Mouse (Mus musculus): Measurements from ENCODE around the gene Rhox4e.
"Not testable (repeated sequence)": the region's sequence is repeated elsewhere in the genome, so short reads cannot be mapped to it uniquely, and the experiment has no call there.

The Rhox4e gene

DNA sequence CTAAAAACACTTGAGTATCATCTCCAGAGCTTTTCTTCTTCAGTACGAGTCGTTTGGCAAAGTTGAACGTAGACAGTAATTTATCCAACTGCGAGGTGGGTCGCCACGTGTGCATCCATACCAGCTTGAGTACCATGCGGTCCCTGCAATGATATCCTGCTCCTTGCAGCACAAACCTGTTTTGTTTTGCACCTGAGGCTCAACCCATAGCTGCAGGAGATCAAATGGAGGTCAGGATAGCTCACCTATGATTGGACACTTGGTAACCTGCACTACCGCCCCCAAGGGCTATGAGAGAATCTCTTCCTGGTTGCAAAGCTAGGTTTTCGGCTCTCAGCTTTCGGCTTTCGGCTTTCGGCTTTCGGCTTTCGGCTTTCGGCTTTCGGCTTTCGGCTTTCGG, at the start of gene Rhox4e:
Gene Rhox4e, plus strand, starts transcription at position 301 of the 400 bp plus-strand sequence.
- not testable (repeated sequence) for DNase-seq

GRCm38 (mm10) chrX:37514059-37514458, 43.2 kb upstream of the Rhox4e start, which contains the start of gene Rhox4d:
Rhox4d (plus strand) TSS chrX:37514359.
- not testable (repeated sequence) for DNase-seq

- not testable (repeated sequence) for DNase-seq
Measured at GRCm38 (mm10) chrX:37530152-37530551, 27.1 kb upstream of the Rhox4e start, which contains the start of gene Rhox2e. Rhox2e (plus strand) TSS chrX:37530452.

GRCm38 (mm10) chrX:37541719-37542118, 15.5 kb upstream of the Rhox4e start, which contains the start of gene Rhox3e:
Rhox3e (plus strand) TSS chrX:37542019.
- DNase-seq = not testable (repeated sequence)

- not testable (repeated sequence) for DNase-seq
Measured at GRCm38 (mm10) chrX:37571105-37571504, 13.9 kb downstream of the Rhox4e start, which contains the start of gene Rhox2f. Rhox2f (plus strand) TSS chrX:37571405.

- DNase-seq = not testable (repeated sequence)
Measured at GRCm38 (mm10) chrX:37572638-37573037, 15.4 kb downstream of the Rhox4e start.

- not testable (repeated sequence) for DNase-seq
Measured at GRCm38 (mm10) chrX:37580692-37581091, 23.5 kb downstream of the Rhox4e start, which contains the start of gene Rhox3f. Rhox3f (plus strand) TSS chrX:37580992.

DNA sequence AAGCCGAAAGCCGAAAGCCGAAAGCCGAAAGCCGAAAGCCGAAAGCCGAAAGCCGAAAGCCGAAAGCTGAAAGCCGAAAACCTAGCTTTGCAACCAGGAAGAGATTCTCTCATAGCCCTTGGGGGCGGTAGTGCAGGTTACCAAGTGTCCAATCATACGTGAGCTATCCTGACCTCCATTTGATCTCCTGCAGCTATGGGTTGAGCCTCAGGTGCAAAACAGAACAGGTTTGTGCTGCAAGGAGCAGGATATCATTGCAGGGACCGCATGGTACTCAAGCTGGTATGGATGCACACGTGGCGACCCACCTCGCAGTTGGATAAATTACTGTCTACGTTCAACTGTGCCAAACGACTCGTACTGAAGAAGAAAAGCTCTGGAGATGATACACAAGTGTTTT, 50.4 kb downstream of the Rhox4e start, which contains the start of gene Rhox4f:
Gene Rhox4f, minus strand, starts transcription at position 101 of the 400 bp plus-strand sequence.
- DNase-seq = not testable (repeated sequence)

Measured in thymus, postnatal 25 days (tissue).